Mouse (Mus musculus) subcutaneous adipose tissue, adult 2 months (tissue): Measurements from ENCODE around the gene Wnt5a. TPM values are rescaled to one million over a fixed set of nuclear protein-coding genes. Genes with fewer than 3 reads are reported as not detected.

Experiments used
- polyA plus RNA-seq: library from polyadenylated mRNA; depleted of rRNA; stranded (reverse); fragments of >200 nt; gene quantifications from 2 replicates; pipeline ENCODE4 v1.2.3, GENCODE M21; 2012; ENCODE audit warnings: low replicate concordance; rRNA removed

The Wnt5a gene
- polyA plus RNA-seq: 14.6 and 90.8 TPM in 2 replicates

GRCm38 (mm10) chr14:28504101-28505050 is at the start of gene Wnt5a:
Gene Wnt5a, plus strand, starts transcription at chr14:28504750.

